Comparison of ENCODE assay signal across 11 mouse cellular contexts in genomic region chr9:24291385-24291784, GRCm38 (mm10).
DNase-seq lines count a peak whose midpoint lies in the region; ATAC-seq and TF ChIP-seq lines count a peak whose summit lies in the region.
"Had no signal": no experiment of that assay in that cellular context is flagged by ENCODE, and none has a peak within 500 bp of the region (broad histone marks: within the 10 kb centered on the region; RNA-seq: fewer than 3 reads in every experiment).

No protein-coding gene starts in this region.

- H3K79me2 ChIP-seq in heart, adult 2 months (replicated peaks; ENCODE audit: control insufficient read depth, insufficient read depth, low read length) = no peaks in the 10 kb centered on the region

- H3K4me3 ChIP-seq in heart, embryonic 11.5 days (ENCODE audit: low read depth, low read length) = no peak overlapping the region
- H3K4me3 ChIP-seq in heart, adult 2 months = no peak overlapping the region
- no peak overlapping the region for H3K4me3 ChIP-seq in liver, embryonic 12.5 days
- H3K4me3 ChIP-seq: neural tube, embryonic 12.5 days had no signal

- no peak for ATAC-seq in heart, embryonic 11.5 days (replicated peaks; ENCODE audit: insufficient number of reproducible peaks, low FRiP score, low TSS enrichment)
- peak; percentile 73 for ATAC-seq in liver, embryonic 12.5 days
- ATAC-seq in monocyte, adult 5-6 weeks (replicated peaks; ENCODE audit: insufficient number of reproducible peaks, low FRiP score, low TSS enrichment, poor library complexity, severe bottlenecking) = no peak

- peak overlapping the region; percentile 11; the same call in 1 of the 2 replicates for H3K4me2 ChIP-seq in heart, embryonic 11.5 days
- no peak overlapping the region for H3K4me2 ChIP-seq in liver, embryonic 12.5 days
- H3K4me2 ChIP-seq: neural tube, embryonic 12.5 days had no signal

- no peak for TF ChIP-seq CTCF in heart, adult 2 months (IDR thresholded peaks at IDR 0.05)

- no peaks in the 10 kb centered on the region for H3K27me3 ChIP-seq in heart, embryonic 11.5 days (ENCODE audit: control insufficient read depth, insufficient read depth, low read length)
- no peaks in the 10 kb centered on the region for H3K27me3 ChIP-seq in heart, adult 2 months (ENCODE audit: control insufficient read depth, insufficient read depth, low read length)
- H3K27me3 ChIP-seq in liver, embryonic 12.5 days (replicated peaks) = no peaks in the 10 kb centered on the region
- H3K27me3 ChIP-seq: neural tube, embryonic 12.5 days had no signal

- TF ChIP-seq POLR2A in heart, adult 2 months (IDR thresholded peaks at IDR 0.05; ENCODE audit: insufficient read depth, low read depth, low read length) = no peak

- intact Hi-C loops in heart, adult 2 months (cut with DNase I) = no loop called here

- DNase-seq in heart, adult 2 months = no peak
- DNase-seq in 3T3-L1 (ENCODE audit: low read depth, low spot score) = peak; percentile 3
- DNase-seq in adrenal gland, postnatal 10 days = peak; percentile 66
- no peak for DNase-seq in cerebellum, postnatal 4 days (ENCODE audit: low spot score in 2 of 2)
- DNase-seq in frontal cortex, postnatal 14 days (ENCODE audit: low spot score in 2 of 2) = no peak
- DNase-seq: cerebellum, adult 2 months; thymus, postnatal 4 days had no signal

- no peak overlapping the region for H3K9ac ChIP-seq in heart, embryonic 11.5 days (ENCODE audit: low read depth, low read length)
- H3K9ac ChIP-seq in heart, adult 2 months (ENCODE audit: low read depth, low read length) = no peak overlapping the region
- no peak overlapping the region for H3K9ac ChIP-seq in liver, embryonic 12.5 days
- H3K9ac ChIP-seq: neural tube, embryonic 12.5 days had no signal

- no peak for TF ChIP-seq EP300 in heart, adult 2 months (IDR thresholded peaks at IDR 0.05; ENCODE audit: insufficient read depth, low read depth, low read length)

- H3K4me1 ChIP-seq in heart, embryonic 11.5 days (ENCODE audit: control insufficient read depth, insufficient read depth, low read length) = peaks cover 5% of the 10 kb centered on the region; the same call in 1 of the 2 replicates
- H3K4me1 ChIP-seq in heart, adult 2 months (ENCODE audit: control insufficient read depth, insufficient read depth, low read length) = no peaks in the 10 kb centered on the region
- H3K4me1 ChIP-seq in liver, embryonic 12.5 days = peaks cover 8% of the 10 kb centered on the region; the same call in 1 of the 2 replicates

- H3K36me3 ChIP-seq in heart, embryonic 11.5 days (ENCODE audit: control insufficient read depth, insufficient read depth, low read length) = no peaks in the 10 kb centered on the region
- H3K36me3 ChIP-seq in heart, adult 2 months (ENCODE audit: control insufficient read depth, insufficient read depth, low read length) = no peaks in the 10 kb centered on the region
- no peaks in the 10 kb centered on the region for H3K36me3 ChIP-seq in liver, embryonic 12.5 days
- H3K36me3 ChIP-seq: neural tube, embryonic 12.5 days had no signal

- 0 out of 2 replicates have a peak overlapping the region, but pooled peaks have one; percentile 22 for H3K27ac ChIP-seq in heart, embryonic 11.5 days (ENCODE audit: low read depth, low read length)
- no peak overlapping the region for H3K27ac ChIP-seq in heart, adult 2 months
- no peak overlapping the region for H3K27ac ChIP-seq in liver, embryonic 12.5 days
- H3K27ac ChIP-seq: neural tube, embryonic 12.5 days had no signal

- WGBS in heart, embryonic 11.5 days (ENCODE audit: insufficient replicate concordance) = 28% methylated on average over 6 of the region's 6 CpGs
- WGBS in heart, adult 2 months = 42% methylated on average over 6 of the region's 6 CpGs
- WGBS in liver, embryonic 12.5 days (ENCODE audit: insufficient replicate concordance) = 28% methylated on average over 6 of the region's 6 CpGs

- H3K9me3 ChIP-seq in heart, embryonic 11.5 days (replicated peaks; ENCODE audit: control insufficient read depth, low read length) = no peaks in the 10 kb centered on the region
- no peaks in the 10 kb centered on the region for H3K9me3 ChIP-seq in liver, embryonic 12.5 days (replicated peaks)
- H3K9me3 ChIP-seq: neural tube, embryonic 12.5 days had no signal

Comparison
In these comparisons a context has a peak if more than half of its experiments do, and no peak if none do; other contexts are left out.
1. DNase-seq: peak in 3T3-L1 (single experiment) and adrenal gland, postnatal 10 days (single experiment); none in heart, adult 2 months (0 of 2), cerebellum, postnatal 4 days (0 of 2) and frontal cortex, postnatal 14 days (0 of 2).